Mouse (Mus musculus) ES-Bruce4 (cell line): Measurements from ENCODE around the gene Gfi1. TPM values are rescaled to one million over a fixed set of nuclear protein-coding genes. Genes with fewer than 3 reads are reported as not detected.

Source experiments
- H3K27ac ChIP-seq: 2 replicates; pipeline ENCODE4 v1.5.1; 2012; ENCODE audit warnings: low read length, inconsistent platforms; ENCODE audit not compliant: insufficient read depth
- H3K27me3 ChIP-seq: 2 replicates; pipeline ENCODE4 v1.6.1; 2012; ENCODE audit warnings: mild to moderate bottlenecking, low read length, inconsistent platforms; ENCODE audit not compliant: control insufficient read depth, poor library complexity, insufficient read depth, severe bottlenecking
- H3K36me3 ChIP-seq: 2 replicates; pipeline ENCODE4 v1.6.1; 2012; ENCODE audit warnings: inconsistent platforms, mild to moderate bottlenecking, low read length, moderate library complexity; ENCODE audit not compliant: control insufficient read depth, poor library complexity, insufficient read depth, severe bottlenecking
- H3K4me1 ChIP-seq: one replicate; pipeline ENCODE4 v1.8.1; 2011; ENCODE audit warnings: low read length; ENCODE audit not compliant: control insufficient read depth, insufficient read depth
- H3K4me3 ChIP-seq: 2 replicates; pipeline ENCODE4 v1.5.1; 2011; ENCODE audit warnings: low read depth, mild to moderate bottlenecking, low read length
- H3K9ac ChIP-seq: 2 replicates; pipeline ENCODE4 v1.6.1; 2012; ENCODE audit warnings: low read depth, mild to moderate bottlenecking, inconsistent platforms; ENCODE audit not compliant: poor library complexity, severe bottlenecking
- H3K9me3 ChIP-seq: replicated peaks from 2 replicates; pipeline ENCODE4 v1.6.1; 2012; ENCODE audit warnings: mild to moderate bottlenecking, low read length, inconsistent platforms; ENCODE audit not compliant: control insufficient read depth, poor library complexity, insufficient read depth, severe bottlenecking
- CTCF ChIP-seq: IDR thresholded peaks from one replicate; pipeline ENCODE4 v1.8.1; 2011; ENCODE audit warnings: low read depth, low read length
- EP300 ChIP-seq: IDR thresholded peaks from 2 replicates; pipeline ENCODE4 v1.6.1; 2011; ENCODE audit warnings: low read depth, low read length; ENCODE audit not compliant: insufficient read depth
- POLR2A ChIP-seq: IDR thresholded peaks from one replicate; pipeline ENCODE4 v1.8.1; 2011; ENCODE audit warnings: low read length; ENCODE audit not compliant: insufficient read depth
- polyA plus RNA-seq: library from polyadenylated mRNA; stranded (reverse); fragments of >200 nt; gene quantifications from 2 replicates; pipeline ENCODE4 v1.2.4, GENCODE M21; 2011; ENCODE audit warnings: low read depth; ENCODE audit not compliant: missing spikeins, insufficient read depth, insufficient read length

Gene Gfi1
- polyA plus RNA-seq, 1 experiment: not detected

- Histone ChIP-seq H3K9me3 (no peaks in the 10 kb centered on the region), H3K4me3 (no peak overlapping the region), H3K9ac (no peak overlapping the region), H3K36me3 (no peaks in the 10 kb centered on the region), H3K4me1 (no peaks in the 10 kb centered on the region), H3K27ac (no peak overlapping the region), H3K27me3 (peaks cover 16% of the 10 kb centered on the region)
- no peak for TF ChIP-seq CTCF
- no peak for TF ChIP-seq POLR2A
- no peak for TF ChIP-seq EP300
These were observed 5.3 kb downstream of the Gfi1 start for GRCm38 (mm10) chr5:107720511-107720910.

GRCm38 (mm10) chr5:107719786-107720185 lies 6.0 kb downstream of the Gfi1 start:
- peaks cover 10% of the 10 kb centered on the region for H3K27me3 ChIP-seq
- TF ChIP-seq CTCF: no peak

GRCm38 (mm10) chr5:107719209-107719608 lies 6.6 kb downstream of the Gfi1 start:
- no peak for TF ChIP-seq POLR2A

More at GRCm38 (mm10) chr5:107719786-107720185, 6.0 kb downstream of the Gfi1 start:
- Histone ChIP-seq H3K4me1 (no peaks in the 10 kb centered on the region), H3K27ac (no peak overlapping the region), H3K4me3 (no peak overlapping the region), H3K36me3 (no peaks in the 10 kb centered on the region), H3K9ac (no peak overlapping the region), H3K9me3 (no peaks in the 10 kb centered on the region)

GRCm38 (mm10) chr5:107717871-107718361 lies 7.9 kb downstream of the Gfi1 start:
- Histone ChIP-seq H3K27me3 (peaks cover 5% of the 10 kb centered on the region), H3K9ac (no peak overlapping the region), H3K9me3 (no peaks in the 10 kb centered on the region), H3K4me3 (no peak overlapping the region), H3K4me1 (no peaks in the 10 kb centered on the region), H3K36me3 (no peaks in the 10 kb centered on the region), H3K27ac (no peak overlapping the region)
- TF ChIP-seq POLR2A (no peak), EP300 (no peak), CTCF (no peak)

More at GRCm38 (mm10) chr5:107719209-107719608, 6.6 kb downstream of the Gfi1 start:
- Histone ChIP-seq H3K9ac (no peak overlapping the region), H3K4me3 (no peak overlapping the region), H3K4me1 (no peaks in the 10 kb centered on the region), H3K27me3 (peaks cover 10% of the 10 kb centered on the region), H3K36me3 (no peaks in the 10 kb centered on the region), H3K9me3 (no peaks in the 10 kb centered on the region), H3K27ac (no peak overlapping the region)

- Histone ChIP-seq H3K9ac (no peak overlapping the region), H3K9me3 (no peaks in the 10 kb centered on the region), H3K4me1 (no peaks in the 10 kb centered on the region), H3K36me3 (no peaks in the 10 kb centered on the region), H3K27ac (no peak overlapping the region), H3K4me3 (no peak overlapping the region), H3K27me3 (no peaks in the 10 kb centered on the region)
- TF ChIP-seq EP300 (no peak), CTCF (no peak), POLR2A (no peak)
These were observed 14.1 kb downstream of the Gfi1 start for GRCm38 (mm10) chr5:107711689-107712088.

GRCm38 (mm10) chr5:107708124-107708797 lies 17.6 kb downstream of the Gfi1 start:
- no peak overlapping the region for H3K4me3 ChIP-seq
- TF ChIP-seq POLR2A (no peak), CTCF (no peak), EP300 (no peak)
- no peaks in the 10 kb centered on the region for H3K36me3 ChIP-seq
- no peaks in the 10 kb centered on the region for H3K9me3 ChIP-seq
- no peak overlapping the region for H3K9ac ChIP-seq
- no peaks in the 10 kb centered on the region for H3K4me1 ChIP-seq
- no peaks in the 10 kb centered on the region for H3K27me3 ChIP-seq
- no peak overlapping the region for H3K27ac ChIP-seq
